Mouse (Mus musculus) right cerebral cortex, postnatal 10 days (tissue): ENCODE measurements around the gene Ccl3.

Source experiments
- DNase-seq, 2 experiments: peaks; one replicate each; pipeline ENCODE4 v3.0.0; 2021; ENCODE audit warnings: low spot score in 2 of 2

Ccl3 gene

GRCm38 (mm10) chr11:83649305-83649841, at the start of gene Ccl3:
Gene Ccl3 (minus strand): TSS chr11:83649355.
- DNase-seq: no peak

GRCm38 (mm10) chr11:83692008-83692407, 42.9 kb upstream of the Ccl3 start:
- no peak for DNase-seq

- DNase-seq: no peak
Measured at GRCm38 (mm10) chr11:83689918-83690317, 40.8 kb upstream of the Ccl3 start.

- DNase-seq: no peak
Measured at GRCm38 (mm10) chr11:83675665-83676064, 26.5 kb upstream of the Ccl3 start.

GRCm38 (mm10) chr11:83671743-83672142, 22.6 kb upstream of the Ccl3 start:
- no peak for DNase-seq

- DNase-seq: no peak
Measured at GRCm38 (mm10) chr11:83663532-83663931, 14.4 kb upstream of the Ccl3 start.

GRCm38 (mm10) chr11:83662204-83662603, 13.0 kb upstream of the Ccl3 start, which contains the start of gene Ccl4:
Gene Ccl4 (plus strand): TSS chr11:83662584.
- DNase-seq: no peak

GRCm38 (mm10) chr11:83658797-83659196, 9.6 kb upstream of the Ccl3 start:
- DNase-seq: no peak

GRCm38 (mm10) chr11:83657508-83657907, 8.4 kb upstream of the Ccl3 start:
- no peak for DNase-seq

- DNase-seq: no peak
Measured at GRCm38 (mm10) chr11:83654606-83655005, 5.5 kb upstream of the Ccl3 start.

GRCm38 (mm10) chr11:83646356-83647149, 2.6 kb downstream of the Ccl3 start:
- no peak for DNase-seq

- no peak for DNase-seq
Measured at GRCm38 (mm10) chr11:83645521-83645920, 3.6 kb downstream of the Ccl3 start, which contains the start of gene Rpl9-ps1. Gene Rpl9-ps1 (minus strand): TSS chr11:83645621.

- no peak for DNase-seq
Measured at GRCm38 (mm10) chr11:83641216-83641615, 7.9 kb downstream of the Ccl3 start.

GRCm38 (mm10) chr11:83640141-83640540, 9.0 kb downstream of the Ccl3 start:
- DNase-seq: no peak

GRCm38 (mm10) chr11:83639533-83639932, 9.6 kb downstream of the Ccl3 start:
- no peak for DNase-seq

- DNase-seq: no peak
Measured at GRCm38 (mm10) chr11:83638934-83639333, 10.2 kb downstream of the Ccl3 start.

- no peak for DNase-seq
Measured at GRCm38 (mm10) chr11:83636742-83637235, 12.4 kb downstream of the Ccl3 start.

GRCm38 (mm10) chr11:83634898-83635297, 14.3 kb downstream of the Ccl3 start:
- DNase-seq: no peak

GRCm38 (mm10) chr11:83634425-83634824, 14.7 kb downstream of the Ccl3 start:
- peak; percentile 31 to 46 for DNase-seq

GRCm38 (mm10) chr11:83632744-83633143, 16.4 kb downstream of the Ccl3 start:
- no peak for DNase-seq

GRCm38 (mm10) chr11:83631065-83631464, 18.1 kb downstream of the Ccl3 start:
- no peak for DNase-seq

- DNase-seq: no peak
Measured at GRCm38 (mm10) chr11:83630630-83631029, 18.5 kb downstream of the Ccl3 start.

- DNase-seq: no peak
Measured at GRCm38 (mm10) chr11:83628808-83629207, 20.3 kb downstream of the Ccl3 start.
